In the genomic region with DNA sequence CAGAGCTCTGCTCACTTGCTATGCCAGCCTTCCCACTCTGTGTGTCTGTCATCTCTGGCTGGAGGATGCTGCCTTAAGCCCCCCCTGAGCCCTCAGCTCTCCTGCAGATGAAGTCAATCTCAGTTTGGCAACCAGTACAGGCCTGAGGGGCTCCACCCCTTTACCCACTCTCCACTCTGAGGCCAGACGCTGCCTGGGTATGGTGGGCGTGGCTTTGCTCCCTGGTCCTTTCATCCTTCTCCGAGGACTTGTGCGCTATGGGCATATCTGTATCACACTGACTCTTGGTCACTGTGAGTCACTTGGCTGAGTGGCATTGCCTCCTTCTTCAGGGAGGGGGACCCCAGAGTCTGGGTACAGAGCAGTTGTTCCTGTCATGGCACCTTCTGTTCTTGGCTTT, we compare ENCODE assay signal across 20 mouse cellular contexts.
DNase-seq lines count a peak whose midpoint lies in the region; ATAC-seq and TF ChIP-seq lines count a peak whose summit lies in the region.
"Had no signal": no experiment of that assay in that cellular context is flagged by ENCODE, and none has a peak within 500 bp of the region (broad histone marks: within the 10 kb centered on the region; RNA-seq: fewer than 3 reads in every experiment).

No protein-coding gene starts in this region.

- H3K27ac ChIP-seq in lung, embryonic 15.5 days: peak overlapping the region; percentile 96
- H3K27ac ChIP-seq in stomach, embryonic 16.5 days (ENCODE audit: low read length): no peak overlapping the region
- no peak overlapping the region for H3K27ac ChIP-seq in thymus, adult 2 months (ENCODE audit: control insufficient read depth, insufficient read depth, low read length)
- H3K27ac ChIP-seq: hindbrain, embryonic 14.5 days; left cerebral cortex, adult 2 months; limb, embryonic 12.5 days; liver, embryonic 12.5 days had no signal

- TF ChIP-seq CTCF in thymus, adult 2 months (IDR thresholded peaks at IDR 0.05; ENCODE audit: borderline replicate concordance, control insufficient read depth, extremely low read depth, insufficient read depth, low read length, poor library complexity): no peak

- TF ChIP-seq POLR2A in thymus, adult 2 months (IDR thresholded peaks at IDR 0.05; ENCODE audit: control insufficient read depth, extremely low read depth, insufficient read depth, low read length, poor library complexity): no peak

- no peaks in the 10 kb centered on the region for H3K9me3 ChIP-seq in lung, embryonic 15.5 days
- H3K9me3 ChIP-seq in stomach, embryonic 16.5 days (replicated peaks; ENCODE audit: control insufficient read depth, low read length): no peaks in the 10 kb centered on the region
- H3K9me3 ChIP-seq: limb, embryonic 12.5 days had no signal

- H3K9ac ChIP-seq in lung, embryonic 15.5 days: no peak overlapping the region
- H3K9ac ChIP-seq in stomach, embryonic 16.5 days (ENCODE audit: low read length): peak overlapping the region; percentile 38
- H3K9ac ChIP-seq: hindbrain, embryonic 14.5 days; limb, embryonic 12.5 days; liver, embryonic 12.5 days had no signal

- no peak overlapping the region for H3K4me3 ChIP-seq in lung, embryonic 15.5 days
- no peak overlapping the region for H3K4me3 ChIP-seq in stomach, embryonic 16.5 days (replicated peaks; ENCODE audit: low read length)
- H3K4me3 ChIP-seq in thymus, adult 2 months (ENCODE audit: control insufficient read depth, insufficient read depth, low read length): no peak overlapping the region
- H3K4me3 ChIP-seq: left cerebral cortex, adult 2 months; limb, embryonic 12.5 days; liver, embryonic 12.5 days had no signal

- H3K36me3 ChIP-seq in lung, embryonic 15.5 days: no peaks in the 10 kb centered on the region
- H3K36me3 ChIP-seq in stomach, embryonic 16.5 days (ENCODE audit: control insufficient read depth, insufficient read depth, low read length): no peaks in the 10 kb centered on the region
- H3K36me3 ChIP-seq in thymus, adult 2 months (ENCODE audit: control insufficient read depth, insufficient read depth, low read length): no peaks in the 10 kb centered on the region
- H3K36me3 ChIP-seq: limb, embryonic 12.5 days; liver, embryonic 12.5 days had no signal

- no peak for ATAC-seq in lung, embryonic 15.5 days (ENCODE audit: borderline replicate concordance, extremely low read depth, low FRiP score, low TSS enrichment)
- no peak for ATAC-seq in stomach, embryonic 16.5 days (ENCODE audit: insufficient read depth, low FRiP score)
- ATAC-seq: liver, embryonic 12.5 days; Patski had no signal

- H3K27me3 ChIP-seq in lung, embryonic 15.5 days: no peaks in the 10 kb centered on the region
- H3K27me3 ChIP-seq in stomach, embryonic 16.5 days (ENCODE audit: control insufficient read depth, insufficient read depth, low read length): no peaks in the 10 kb centered on the region
- no peaks in the 10 kb centered on the region for H3K27me3 ChIP-seq in thymus, adult 2 months (ENCODE audit: control insufficient read depth, insufficient read depth, low read length)
- H3K27me3 ChIP-seq: limb, embryonic 12.5 days; Patski had no signal

- 19% methylated on average over 4 of the region's 4 CpGs for WGBS in lung, embryonic 15.5 days
- 35% methylated on average over 4 of the region's 4 CpGs for WGBS in stomach, embryonic 16.5 days
- 67% methylated on average over 4 of the region's 4 CpGs for WGBS in thymus, adult 2 months

- no peak overlapping the region for H3K4me2 ChIP-seq in lung, embryonic 15.5 days
- H3K4me2 ChIP-seq in stomach, embryonic 16.5 days (ENCODE audit: low read depth, low read length): no peak overlapping the region
- H3K4me2 ChIP-seq: hindbrain, embryonic 14.5 days; limb, embryonic 12.5 days; liver, embryonic 12.5 days; midbrain, embryonic 11.5 days had no signal

- H3K4me1 ChIP-seq in lung, embryonic 15.5 days: peaks cover 86% of the 10 kb centered on the region
- H3K4me1 ChIP-seq in stomach, embryonic 16.5 days (ENCODE audit: control insufficient read depth, insufficient read depth, low read length): peaks cover 60% of the 10 kb centered on the region
- H3K4me1 ChIP-seq in thymus, adult 2 months (replicated peaks; ENCODE audit: control insufficient read depth, insufficient read depth, low read length): peaks cover 13% of the 10 kb centered on the region

- DNase-seq in adrenal gland, postnatal 36 days: peak; percentile 61 to 66
- no peak for DNase-seq in adrenal gland, adult 18-20 months (ENCODE audit: low spot score in 2 of 2)
- DNase-seq in lung, postnatal 25 days (ENCODE audit: low spot score): no peak
- DNase-seq in Muller cell, postnatal 12 days (ENCODE audit: inconsistent ontology term): peak; percentile 34
- no peak for DNase-seq in thymus, adult 2 months
- DNase-seq: B cell, adult 2 months; cerebellum, postnatal 14 days; heart, adult 11 months; heart, postnatal 36 days; layer of hippocampus, adult 9-11 months; retina, postnatal 1 day; thymus, postnatal 36 days had no signal

Comparison
In these comparisons a context has a peak if more than half of its experiments do, and no peak if none do; other contexts are left out.
1. DNase-seq: peak in adrenal gland, postnatal 36 days (2 of 2) and Muller cell, postnatal 12 days (single experiment); none in adrenal gland, adult 18-20 months (0 of 2), lung, postnatal 25 days (single experiment) and thymus, adult 2 months (single experiment).